Mouse (Mus musculus): ENCODE measurements at regions not wholly inside any gene's neighbourhood (a gene's known extent, or its start where the extent isn't known, plus 50 kb on each side); places are given as distances from the start of the nearest gene placed in this dataset.

DNA sequence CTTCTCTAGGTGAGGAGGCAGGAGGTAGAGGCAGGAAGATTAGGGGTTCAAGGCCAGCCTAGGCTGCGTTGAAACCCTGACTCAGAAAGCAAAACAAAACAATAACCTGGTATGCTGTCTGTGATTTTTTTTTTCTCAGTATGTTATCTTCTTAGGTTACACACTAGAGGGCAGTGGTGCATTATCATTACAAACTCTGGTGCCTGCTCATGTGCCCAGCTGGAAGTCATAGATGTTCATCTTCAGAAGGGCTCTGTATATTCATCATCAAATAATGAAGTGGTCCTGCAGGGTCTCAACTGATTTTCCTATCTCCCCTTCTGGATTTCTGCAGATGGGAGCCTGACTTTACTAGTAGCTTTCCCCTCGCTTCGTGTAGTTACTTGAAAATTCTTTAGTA is 178.6 kb downstream of the Rnf144b start:
- TF ChIP-seq CTCF (IDR thresholded peaks at IDR 0.05; ENCODE audit: low read depth) = no peak
- TF ChIP-seq EP300 (IDR thresholded peaks at IDR 0.05; ENCODE audit: low read depth) = no peak
